Mouse (Mus musculus): ENCODE results near the gene Igfbp7.
"Not testable (repeated sequence)": the region's sequence is repeated elsewhere in the genome, so short reads cannot be mapped to it uniquely, and the experiment has no call there.

Gene Igfbp7

GRCm38 (mm10) chr5:77407341-77408298 is at the start of gene Igfbp7:
Gene Igfbp7 (minus strand): TSS chr5:77408041.
- DNase-seq (ENCODE audit: low spot score): peak; percentile 80

DNA sequence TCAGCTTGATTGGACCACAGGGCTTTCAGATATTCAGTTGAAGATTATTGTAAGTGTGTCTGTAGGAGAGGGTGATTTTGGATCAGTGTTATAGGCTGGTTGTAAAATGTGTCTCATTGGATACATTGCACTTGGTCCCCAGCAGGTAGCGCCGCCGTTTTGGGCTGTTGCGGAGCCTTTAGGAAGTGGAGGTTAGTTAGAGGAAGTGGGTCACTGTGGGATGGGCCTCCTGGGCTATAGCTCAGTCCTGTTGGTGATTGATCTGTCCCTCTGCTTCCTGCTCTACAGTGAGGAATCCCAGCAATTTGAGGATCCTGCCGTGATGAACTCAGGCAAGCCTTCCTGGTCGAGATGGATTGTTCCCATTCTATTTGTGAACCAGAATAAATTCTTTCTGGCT is 44.3 kb upstream of the Igfbp7 start:
- DNase-seq (ENCODE audit: low spot score): no peak

- DNase-seq (ENCODE audit: low spot score): no peak
Measured at GRCm38 (mm10) chr5:77449531-77449930, 41.7 kb upstream of the Igfbp7 start.

DNA sequence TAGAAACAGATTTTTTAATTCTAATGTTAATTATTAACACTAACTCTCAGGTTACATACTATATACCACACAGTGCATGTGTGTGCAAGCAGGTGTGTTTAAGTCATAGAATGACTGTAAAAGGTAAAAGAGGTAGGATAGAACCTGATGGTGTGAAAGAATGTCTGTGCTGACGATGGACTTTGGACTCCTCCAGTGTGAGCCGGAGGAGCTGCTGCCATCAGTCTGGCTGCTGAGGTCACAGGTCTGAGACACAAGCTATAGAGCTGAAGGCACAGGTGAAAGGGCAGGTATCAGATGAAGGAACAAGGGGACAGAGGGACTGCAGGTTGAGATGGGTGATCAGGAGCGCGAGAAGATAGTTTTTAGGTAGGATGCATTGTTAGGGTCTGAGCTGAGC is 37.6 kb upstream of the Igfbp7 start:
- DNase-seq (ENCODE audit: low spot score): no peak

GRCm38 (mm10) chr5:77443889-77444573 is 36.2 kb upstream of the Igfbp7 start:
- DNase-seq (ENCODE audit: low spot score): no peak

- DNase-seq (ENCODE audit: low spot score): no peak
Measured at GRCm38 (mm10) chr5:77442856-77443623, 35.2 kb upstream of the Igfbp7 start.

DNA sequence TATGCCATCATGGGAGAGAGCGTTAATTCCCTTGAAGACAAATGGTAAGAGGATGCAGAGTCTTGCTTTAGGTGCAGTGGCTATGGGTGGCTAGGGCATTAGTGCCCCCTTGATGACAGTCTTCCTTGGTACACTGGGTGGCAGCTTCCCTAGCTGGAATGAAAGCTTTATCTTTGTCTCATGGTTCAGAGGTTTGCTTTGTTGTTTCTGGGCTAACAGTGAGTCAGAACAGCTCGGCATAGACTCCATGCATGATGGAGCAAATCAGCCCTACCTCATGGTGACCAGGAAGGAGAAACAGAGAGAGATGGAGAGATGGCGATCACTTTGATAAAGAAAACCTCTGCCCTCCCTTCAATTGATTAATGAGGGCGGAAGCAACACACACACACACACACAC is 28.5 kb upstream of the Igfbp7 start:
- no peak for DNase-seq (ENCODE audit: low spot score)

DNA sequence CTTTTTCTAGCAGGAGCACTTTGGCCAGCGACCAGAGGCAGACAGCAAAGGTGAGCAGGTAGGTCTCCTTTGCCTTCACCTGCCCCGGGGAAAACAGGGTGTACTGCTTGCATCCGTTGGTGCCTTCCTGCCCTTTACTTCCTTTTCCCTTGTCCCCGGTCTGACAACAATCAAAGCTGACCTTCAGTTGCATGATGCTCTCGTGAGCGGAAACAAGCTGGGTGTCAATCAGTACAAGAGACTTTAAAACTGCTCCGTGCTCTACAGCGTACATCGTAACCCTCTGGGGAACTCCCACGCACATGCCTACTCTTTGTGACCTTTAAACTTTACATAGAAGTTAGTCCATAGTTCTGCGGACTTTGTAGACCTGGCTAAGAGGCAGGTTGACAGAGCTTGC is 26.2 kb upstream of the Igfbp7 start:
- no peak for DNase-seq (ENCODE audit: low spot score)

GRCm38 (mm10) chr5:77433561-77433960 is 25.7 kb upstream of the Igfbp7 start:
- peak; percentile 15 for DNase-seq (ENCODE audit: low spot score)

DNA sequence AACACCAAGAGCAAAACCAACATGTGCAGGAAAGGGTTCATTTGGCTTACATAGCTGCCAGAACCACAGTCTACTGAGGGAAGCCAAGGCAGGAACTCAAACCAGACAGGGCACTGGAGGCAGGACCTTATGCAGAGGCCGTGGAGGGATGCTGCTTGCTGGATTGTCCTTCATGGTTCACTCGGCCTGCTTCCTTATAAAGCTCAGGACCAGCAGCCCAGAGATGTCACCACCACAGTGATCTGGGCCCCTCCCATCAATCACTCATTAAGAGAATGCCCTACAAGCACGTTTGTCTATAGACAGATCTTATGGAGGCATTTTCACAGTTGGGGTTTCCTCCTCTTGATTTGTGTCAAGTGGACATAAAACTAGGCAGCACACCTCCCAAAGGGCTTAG is 25.3 kb upstream of the Igfbp7 start:
- no peak for DNase-seq (ENCODE audit: low spot score)

DNA sequence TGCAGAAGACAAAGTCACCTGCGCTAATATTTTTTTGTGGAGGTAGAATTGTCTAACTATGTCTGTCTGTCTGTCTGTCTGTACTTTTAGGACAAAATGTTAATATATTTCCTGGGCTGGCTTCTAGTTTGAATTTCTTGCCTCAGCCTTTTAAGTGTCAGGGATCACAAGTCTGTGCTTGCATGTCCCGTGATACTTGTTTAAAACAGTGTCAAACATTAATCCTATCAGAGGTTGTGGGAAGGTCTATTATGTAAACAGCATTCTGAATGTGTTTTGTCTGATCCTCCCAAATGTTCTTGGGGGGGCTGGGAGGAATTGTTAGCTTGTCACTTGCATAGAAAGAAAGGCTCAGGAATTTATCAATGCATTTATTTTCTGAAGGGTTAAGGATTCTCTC is 24.6 kb upstream of the Igfbp7 start:
- DNase-seq (ENCODE audit: low spot score): no peak

- no peak for DNase-seq (ENCODE audit: low spot score)
Measured at GRCm38 (mm10) chr5:77431068-77431467, 23.2 kb upstream of the Igfbp7 start.

DNA sequence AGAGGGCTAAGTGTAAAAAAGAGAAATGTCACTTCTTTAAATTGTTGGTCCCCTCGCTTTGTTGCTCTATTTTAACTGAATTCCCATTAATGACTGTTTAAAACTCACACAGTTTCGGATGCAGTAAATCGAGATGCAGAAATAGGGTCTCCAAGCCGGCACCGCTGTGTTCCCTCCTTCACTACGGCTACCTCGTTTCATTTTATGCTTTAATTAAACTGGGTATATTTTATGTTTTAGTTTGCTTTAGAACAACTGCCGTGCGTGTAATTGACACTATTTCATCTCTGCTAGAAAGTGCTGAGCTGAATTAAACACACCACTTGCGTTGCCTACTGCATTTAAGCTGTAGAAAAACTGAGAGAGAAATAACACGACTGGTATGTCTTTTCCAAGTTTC is 22.6 kb upstream of the Igfbp7 start:
- no peak for DNase-seq (ENCODE audit: low spot score)

DNA sequence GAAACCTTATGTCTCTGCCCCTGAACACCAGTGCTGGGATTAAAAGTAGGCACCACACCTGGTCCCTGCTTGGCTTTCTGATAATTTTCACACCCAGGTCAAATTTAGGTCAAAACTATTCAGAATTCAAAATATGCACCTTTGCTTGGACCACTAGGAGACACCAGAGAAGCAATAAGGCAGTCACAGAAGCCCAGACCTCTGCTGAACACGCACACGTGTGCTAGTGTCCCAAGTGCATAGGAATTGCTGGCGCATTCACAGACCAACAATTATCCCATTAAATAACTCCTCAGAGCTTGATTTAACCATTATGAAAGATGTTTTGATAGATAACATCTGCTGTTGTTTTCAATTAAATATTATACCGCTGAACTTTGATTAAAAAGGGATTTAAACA is 22.2 kb upstream of the Igfbp7 start:
- DNase-seq (ENCODE audit: low spot score): no peak

- DNase-seq (ENCODE audit: low spot score): peak; percentile 12
Measured at GRCm38 (mm10) chr5:77428526-77428925, 20.7 kb upstream of the Igfbp7 start.

- no peak for DNase-seq (ENCODE audit: low spot score)
Measured at GRCm38 (mm10) chr5:77427986-77428385, 20.1 kb upstream of the Igfbp7 start.

GRCm38 (mm10) chr5:77425721-77426500 is 18.1 kb upstream of the Igfbp7 start:
- DNase-seq (ENCODE audit: low spot score): no peak

DNA sequence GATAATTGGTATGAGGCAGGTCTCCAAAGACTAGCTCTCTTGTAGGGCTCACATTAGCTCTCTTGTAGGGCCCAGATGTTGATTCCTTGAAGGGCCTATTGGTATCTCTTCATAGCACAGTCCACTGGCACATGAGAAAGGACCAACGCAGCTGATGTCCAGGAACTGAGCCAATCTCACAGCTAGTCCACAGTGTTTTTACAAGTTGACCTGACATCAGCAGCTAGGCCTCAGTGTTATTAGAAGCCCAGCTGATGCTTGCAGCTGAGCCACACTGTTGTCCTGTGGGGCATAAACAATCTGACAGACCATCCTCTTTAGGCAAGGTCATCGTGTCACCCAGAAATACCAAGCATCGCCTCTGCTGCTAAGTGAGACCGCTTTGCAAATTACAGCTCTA is 11.7 kb upstream of the Igfbp7 start:
- not testable (repeated sequence) for DNase-seq (ENCODE audit: low spot score)

DNA sequence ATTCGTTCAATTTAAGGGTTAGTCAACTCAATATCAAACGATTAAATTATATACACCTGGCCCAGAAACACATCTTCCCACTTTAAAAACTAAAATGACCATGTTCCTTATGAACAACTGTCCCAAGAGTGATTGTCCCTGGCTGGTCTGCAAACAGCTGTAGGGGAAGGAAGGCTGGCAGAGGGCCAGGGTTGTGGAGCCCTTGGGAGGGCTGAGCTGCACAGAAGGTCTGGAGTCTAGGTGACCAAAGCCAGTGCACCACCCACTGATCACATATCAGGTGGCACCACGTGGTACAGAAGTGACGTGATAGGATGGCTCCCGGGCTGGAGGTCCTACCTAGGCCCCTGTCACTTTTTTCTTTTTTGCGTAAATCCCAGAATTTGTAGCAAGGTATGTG is 8.2 kb upstream of the Igfbp7 start:
- no peak for DNase-seq (ENCODE audit: low spot score)

GRCm38 (mm10) chr5:77408530-77408929 is 689 bp upstream of the Igfbp7 start:
- DNase-seq (ENCODE audit: low spot score): no peak

GRCm38 (mm10) chr5:77406371-77406871 is 1.4 kb downstream of the Igfbp7 start:
- peak; percentile 33 for DNase-seq (ENCODE audit: low spot score)
